Mouse (Mus musculus): ENCODE measurements at regions not wholly inside any gene's neighbourhood (a gene's known extent, or its start where the extent isn't known, plus 50 kb on each side); places are given as distances from the start of the nearest gene placed in this dataset.

- TF ChIP-seq CTCF (IDR thresholded peaks at IDR 0.05; ENCODE audit: borderline replicate concordance, insufficient read depth, low read length) (peak; percentile 79), POLR2A (IDR thresholded peaks at IDR 0.05; ENCODE audit: low read depth, low read length) (no peak)
Observed at GRCm38 (mm10) chr1:184235131-184235983, 201.3 kb upstream of the 1700056E22Rik start.
